9 mouse cellular contexts compared by ENCODE assay signal in the genomic region with DNA sequence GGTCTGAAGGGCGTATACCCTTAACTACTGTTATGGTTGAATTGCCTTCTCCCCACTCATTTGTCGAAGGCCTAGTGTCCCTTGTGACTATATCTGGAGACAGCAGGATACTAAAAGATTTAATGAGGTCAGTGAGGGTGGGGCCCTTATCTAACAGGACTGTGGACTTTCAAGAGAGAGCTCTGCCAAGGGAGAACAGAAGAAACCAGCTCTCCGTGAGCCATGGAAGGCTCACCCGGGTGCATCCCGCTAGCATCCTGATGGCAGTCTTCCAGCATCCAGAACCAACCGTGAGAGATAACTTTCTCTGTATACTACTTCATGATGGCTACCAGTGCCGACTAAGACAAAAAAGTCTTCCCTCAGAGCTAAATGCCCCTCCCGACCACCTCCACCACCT. TPM values are rescaled to one million over a fixed set of nuclear protein-coding genes. Genes with fewer than 3 reads are reported as not detected.
A peak's percentile ranks its signal among the peaks of the same experiment; 100 is the strongest.
DNase-seq lines count a peak whose midpoint lies in the region; ATAC-seq and TF ChIP-seq lines count a peak whose summit lies in the region.
"Had no signal": no experiment of that assay in that cellular context is flagged by ENCODE, and none has a peak within 500 bp of the region (broad histone marks: within the 10 kb centered on the region; RNA-seq: fewer than 3 reads in every experiment).

No protein-coding gene starts in this region.

- no peaks in the 10 kb centered on the region for H3K27me3 ChIP-seq in hindbrain, embryonic 13.5 days
- H3K27me3 ChIP-seq in hindbrain, postnatal 0 days (ENCODE audit: insufficient read depth, low read length): no peaks in the 10 kb centered on the region
- no peaks in the 10 kb centered on the region for H3K27me3 ChIP-seq in neural tube, embryonic 11.5 days (ENCODE audit: control insufficient read depth, insufficient read depth, low read length)
- no peaks in the 10 kb centered on the region for H3K27me3 ChIP-seq in stomach, postnatal 0 days (ENCODE audit: control insufficient read depth, insufficient read depth, low read length)

- H3K4me3 ChIP-seq in hindbrain, embryonic 13.5 days: no peak overlapping the region
- H3K4me3 ChIP-seq in hindbrain, postnatal 0 days (ENCODE audit: low read length): no peak overlapping the region
- no peak overlapping the region for H3K4me3 ChIP-seq in neural tube, embryonic 11.5 days (ENCODE audit: low read depth, low read length)
- H3K4me3 ChIP-seq in stomach, postnatal 0 days (ENCODE audit: low read depth, low read length): no peak overlapping the region

- no peak for TF ChIP-seq CTCF in hindbrain, postnatal 0 days (IDR thresholded peaks at IDR 0.05; ENCODE audit: low read depth)
- no peak for TF ChIP-seq CTCF in stomach, postnatal 0 days (IDR thresholded peaks at IDR 0.05; ENCODE audit: low read depth)

- no peaks in the 10 kb centered on the region for H3K36me3 ChIP-seq in hindbrain, embryonic 13.5 days
- H3K36me3 ChIP-seq in hindbrain, postnatal 0 days (ENCODE audit: insufficient read depth, low read length): no peaks in the 10 kb centered on the region
- no peaks in the 10 kb centered on the region for H3K36me3 ChIP-seq in neural tube, embryonic 11.5 days (ENCODE audit: control insufficient read depth, insufficient read depth, low read length)
- H3K36me3 ChIP-seq in stomach, postnatal 0 days (ENCODE audit: control insufficient read depth, insufficient read depth, low read length): no peaks in the 10 kb centered on the region

- ATAC-seq in hindbrain, embryonic 13.5 days (ENCODE audit: low FRiP score): no peak
- no peak for ATAC-seq in hindbrain, postnatal 0 days
- ATAC-seq in neural tube, embryonic 11.5 days (ENCODE audit: insufficient read depth, low FRiP score, low TSS enrichment): no peak
- no peak for ATAC-seq in stomach, postnatal 0 days (ENCODE audit: low FRiP score, low TSS enrichment)

- no peak for TF ChIP-seq EP300 in stomach, postnatal 0 days (optimal IDR thresholded peaks at IDR 0.05)

- H3K9ac ChIP-seq in hindbrain, embryonic 13.5 days: no peak overlapping the region
- no peak overlapping the region for H3K9ac ChIP-seq in hindbrain, postnatal 0 days (replicated peaks; ENCODE audit: low read length)
- H3K9ac ChIP-seq in neural tube, embryonic 11.5 days (ENCODE audit: low read length): no peak overlapping the region
- H3K9ac ChIP-seq in stomach, postnatal 0 days (ENCODE audit: low read length): no peak overlapping the region

- WGBS in hindbrain, embryonic 13.5 days: 42% methylated on average over 8 of the region's 8 CpGs
- 44% methylated on average over 8 of the region's 8 CpGs for WGBS in hindbrain, postnatal 0 days
- WGBS in neural tube, embryonic 11.5 days: 41% methylated on average over 8 of the region's 8 CpGs
- 48% methylated on average over 8 of the region's 8 CpGs for WGBS in stomach, postnatal 0 days

- DNase-seq in hindbrain, postnatal 0 days (ENCODE audit: low spot score): no peak
- DNase-seq in neural tube, embryonic 11.5 days (ENCODE audit: low spot score): no peak
- DNase-seq in neural tube, embryonic 10.5 days (ENCODE audit: extremely low spot score, low spot score): no peak
- DNase-seq in kidney, postnatal 14 days: peak; percentile 55
- no peak for DNase-seq in stomach, postnatal 0 days (ENCODE audit: low spot score)
- no peak for DNase-seq in adrenal gland, postnatal 36 days
- DNase-seq: cerebellum, adult 2 months; lung, postnatal 36 days had no signal

- peaks cover 60% of the 10 kb centered on the region for H3K4me1 ChIP-seq in hindbrain, embryonic 13.5 days (replicated peaks)
- H3K4me1 ChIP-seq in hindbrain, postnatal 0 days (ENCODE audit: insufficient read depth, low read length): peaks cover 26% of the 10 kb centered on the region
- H3K4me1 ChIP-seq in neural tube, embryonic 11.5 days (ENCODE audit: control insufficient read depth, insufficient read depth, low read length): peaks cover 30% of the 10 kb centered on the region
- peaks cover 20% of the 10 kb centered on the region for H3K4me1 ChIP-seq in stomach, postnatal 0 days (replicated peaks; ENCODE audit: control insufficient read depth, insufficient read depth)

- H3K9me3 ChIP-seq in hindbrain, embryonic 13.5 days: no peaks in the 10 kb centered on the region
- no peaks in the 10 kb centered on the region for H3K9me3 ChIP-seq in hindbrain, postnatal 0 days (ENCODE audit: low read length)
- no peaks in the 10 kb centered on the region for H3K9me3 ChIP-seq in neural tube, embryonic 11.5 days (ENCODE audit: control insufficient read depth, low read length)
- H3K9me3 ChIP-seq in stomach, postnatal 0 days (ENCODE audit: control insufficient read depth, low read length): no peaks in the 10 kb centered on the region

- peak overlapping the region; percentile 30; the same call in 1 of the 2 replicates for H3K27ac ChIP-seq in hindbrain, embryonic 13.5 days
- no peak overlapping the region for H3K27ac ChIP-seq in hindbrain, postnatal 0 days
- H3K27ac ChIP-seq in neural tube, embryonic 11.5 days (ENCODE audit: low read depth, low read length): no peak overlapping the region
- H3K27ac ChIP-seq in stomach, postnatal 0 days (replicated peaks): peak overlapping the region; percentile 93; the same call in 1 of the 2 replicates

- no peak overlapping the region for H3K4me2 ChIP-seq in hindbrain, embryonic 13.5 days
- H3K4me2 ChIP-seq in hindbrain, postnatal 0 days (ENCODE audit: low read depth, low read length): no peak overlapping the region
- H3K4me2 ChIP-seq in neural tube, embryonic 11.5 days (ENCODE audit: low read depth): peak overlapping the region; percentile 5; the same call in 1 of the 2 replicates
- no peak overlapping the region for H3K4me2 ChIP-seq in stomach, postnatal 0 days (replicated peaks; ENCODE audit: low read depth)

RNA-seq across cellular contexts. Expression of gene Ier5, which starts 14.6 kb away (rescaled TPM):
- polyA plus RNA-seq in hindbrain, embryonic 13.5 days (2015; fragmentation: Nextera tagmentation; extraction: Ambion mirVana): 5.5 and 8.8 TPM in 2 replicates
- total RNA-seq in hindbrain, postnatal 0 days (2014; rRNA removed): 51.4 and 60.5 TPM in 2 replicates
- 5.2 and 5.7 TPM in 2 replicates for polyA plus RNA-seq in hindbrain, postnatal 0 days (2015; fragmentation: Nextera tagmentation; extraction: Ambion mirVana)
- polyA plus RNA-seq in neural tube, embryonic 11.5 days (2014; fragmentation: Nextera tagmentation; extraction: Ambion mirVana): 17.3 and 19.3 TPM in 2 replicates
- polyA plus RNA-seq in stomach, postnatal 0 days (2015; fragmentation: Nextera tagmentation; extraction: Ambion mirVana): 7.3 and 11.2 TPM in 2 replicates
- 10 to 100 TPM in 1 of 2 experiments, 1 to 10 TPM in 1; 6.1 to 10.4 TPM for total RNA-seq in adrenal gland, postnatal 36 days (2021)

Comparison
In these comparisons a context has a peak if more than half of its experiments do, and no peak if none do; other contexts are left out.
1. H3K27ac ChIP-seq: peak in hindbrain, embryonic 13.5 days (single experiment) and stomach, postnatal 0 days (single experiment); none in hindbrain, postnatal 0 days (single experiment) and neural tube, embryonic 11.5 days (single experiment).